Mouse (Mus musculus): Measurements from ENCODE around the gene Wfdc15a.

DNA sequence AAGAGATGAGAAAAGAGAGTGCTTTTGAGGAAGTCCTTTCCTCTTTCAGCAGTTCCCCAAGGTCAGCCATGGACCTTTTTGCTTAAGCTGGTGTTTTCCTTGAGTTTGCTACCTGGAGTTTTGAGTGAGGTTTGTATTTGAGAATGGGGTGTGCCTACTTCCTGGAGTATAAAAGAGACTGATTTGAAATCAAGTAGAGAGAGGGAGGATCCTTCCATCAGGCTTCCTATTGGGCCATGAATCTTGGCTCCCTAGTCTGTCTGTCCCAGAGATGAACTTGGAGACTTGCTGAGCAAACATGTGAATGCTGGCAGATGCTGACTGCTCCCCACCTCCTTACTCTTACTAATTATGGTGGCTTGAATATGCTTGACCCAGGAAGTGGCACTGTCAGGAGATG lies 7.7 kb downstream of the Wfdc15a start:
- TF ChIP-seq CEBPB (IDR thresholded peaks at IDR 0.05; ENCODE audit: low read depth) = no peak
- no peak for TF ChIP-seq CTCF (IDR thresholded peaks at IDR 0.05; ENCODE audit: control insufficient read depth, insufficient read depth, insufficient read length)

Data from C2C12 (cell line).